Mouse (Mus musculus): ENCODE data around the gene Slc35f4.

DNA sequence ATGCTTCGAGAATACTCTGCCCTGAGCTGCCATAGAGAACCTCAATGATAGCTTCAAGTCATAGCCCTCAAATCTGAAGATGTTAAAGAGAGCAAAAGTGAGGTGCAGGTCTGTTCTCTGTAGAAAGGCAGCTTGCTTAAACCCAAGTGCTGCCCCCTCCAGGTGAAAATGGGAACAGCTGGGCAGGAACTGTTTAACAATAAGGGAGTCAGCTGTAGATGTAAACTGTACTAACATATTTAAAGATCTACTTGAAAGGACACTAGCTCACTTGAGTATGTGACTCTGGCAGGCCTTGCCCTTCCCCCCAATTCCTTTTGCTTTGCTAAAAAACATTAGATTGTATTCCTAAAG is 177.0 kb downstream of the Slc35f4 start:
- TF ChIP-seq EP300 (IDR thresholded peaks at IDR 0.05; ENCODE audit: low read depth in 1 of 2, low read length in 2 of 2) (no peak), CTCF (IDR thresholded peaks at IDR 0.05 in 2 of 3, conservative IDR thresholded peaks at IDR 0.05 in 1 of 3; ENCODE audit: control insufficient read depth in 1 of 3, insufficient read depth in 1 of 3, low read depth in 2 of 3, low read length in 3 of 3, poor library complexity in 1 of 3, severe bottlenecking in 1 of 3) (peak; percentile 22 to 37 (median 36); a peak in 3 of 6 replicates), MXI1 (IDR thresholded peaks at IDR 0.05; ENCODE audit: low read depth, low read length) (no peak)
